Mouse (Mus musculus) limb, embryonic 14.5 days (tissue): ENCODE measurements around the gene Camk2b. TPM values are rescaled to one million over a fixed set of nuclear protein-coding genes. Genes with fewer than 3 reads are reported as not detected.
A peak's percentile ranks its signal among the peaks of the same experiment; 100 is the strongest.

Experiments
- ATAC-seq: fragments of 200-750 bp; cut with Nextera tagmentation; 2 replicates; pipeline ENCODE4 v1.8.0; 2017; ENCODE audit warnings: low read depth, moderate number of reproducible peaks, moderate TSS enrichment; ENCODE audit not compliant: low FRiP score
- DNase-seq: peaks from one replicate; pipeline ENCODE4 v3.0.0-alpha.2; 2015; ENCODE audit warnings: low spot score
- H3K27ac ChIP-seq: fragments of 300-500 bp; sonication (generic); replicated peaks from 2 replicates; pipeline ENCODE4 v1.5.1; 2014; ENCODE audit warnings: low read depth, mild to moderate bottlenecking, low read length, moderate library complexity, mixed read lengths
- H3K27me3 ChIP-seq: fragments of 300-500 bp; sonication (generic); 2 replicates; pipeline ENCODE4 v1.6.1; 2014; ENCODE audit warnings: low read length, mixed read lengths; ENCODE audit not compliant: control insufficient read depth, insufficient read depth
- H3K36me3 ChIP-seq: fragments of 300-500 bp; sonication (generic); 2 replicates; pipeline ENCODE4 v1.6.1; 2014; ENCODE audit warnings: mild to moderate bottlenecking, low read length, moderate library complexity, mixed read lengths; ENCODE audit not compliant: control insufficient read depth, insufficient read depth
- H3K4me1 ChIP-seq: fragments of 300-500 bp; sonication (generic); 2 replicates; pipeline ENCODE4 v1.6.1; 2014; ENCODE audit warnings: antibody characterized with exemption, low read length, mixed read lengths; ENCODE audit not compliant: control insufficient read depth, insufficient read depth
- H3K4me2 ChIP-seq: fragments of 300-500 bp; sonication (generic); replicated peaks from 2 replicates; pipeline ENCODE4 v1.6.1; 2014; ENCODE audit warnings: low read depth, mild to moderate bottlenecking, low read length, moderate library complexity; ENCODE audit not compliant: severe bottlenecking
- H3K4me3 ChIP-seq: fragments of 300-500 bp; sonication (generic); replicated peaks from 2 replicates; pipeline ENCODE4 v1.5.1; 2014; ENCODE audit warnings: low read length
- H3K9ac ChIP-seq: fragments of 300-500 bp; sonication (generic); 2 replicates; pipeline ENCODE4 v1.6.1; 2014; ENCODE audit warnings: mild to moderate bottlenecking, low read depth, low read length, moderate library complexity; ENCODE audit not compliant: severe bottlenecking
- H3K9me3 ChIP-seq: fragments of 300-500 bp; sonication (generic); 2 replicates; pipeline ENCODE4 v1.6.1; 2016; ENCODE audit warnings: low read length; ENCODE audit not compliant: control insufficient read depth
- POLR2A ChIP-seq: fragments of 200-500 bp; IDR thresholded peaks from 2 replicates; pipeline ENCODE4 v1.8.0; 2012; ENCODE audit warnings: inconsistent platforms, mild to moderate bottlenecking, moderate library complexity, borderline replicate concordance; ENCODE audit not compliant: insufficient read depth, insufficient read length; ENCODE audit errors: extremely low read depth
- WGBS: fragments of 180-500 bp; shearing (Covaris S2); extraction: QIAGEN DNeasy Blood & Tissue Kit; methylation state at CpG from one replicate; pipeline ENCODE4 v1.1.7; 2014; 5-methylcytosine and 5-hydroxymethylcytosine counted together
- polyA plus RNA-seq, 2 experiments: library from polyadenylated mRNA; depleted of rRNA in 1 of 2; stranded (reverse) in 1 of 2; unstranded in 1 of 2; fragments of >200 nt; fragmentation: Nextera tagmentation in 1 of 2; extraction: Ambion mirVana in 1 of 2; gene quantifications; 2 replicates each; pipeline versions ENCODE4 v1.2.1 to v1.2.3; 2012 to 2014

Camk2b gene
- polyA plus RNA-seq (2012; rRNA removed), result 3.1 and 3.5 TPM in 2 replicates
- 1.5 TPM in 2 replicates for polyA plus RNA-seq (2014; fragmentation: Nextera tagmentation; extraction: Ambion mirVana)

GRCm38 (mm10) chr11:6066176-6066575, at the start of gene Camk2b:
TSS of gene Camk2b (minus strand) at chr11:6066362.
- peak within 1 kb of the TSS; percentile 44; the same call in 1 of the 2 replicates for H3K9ac ChIP-seq

DNA sequence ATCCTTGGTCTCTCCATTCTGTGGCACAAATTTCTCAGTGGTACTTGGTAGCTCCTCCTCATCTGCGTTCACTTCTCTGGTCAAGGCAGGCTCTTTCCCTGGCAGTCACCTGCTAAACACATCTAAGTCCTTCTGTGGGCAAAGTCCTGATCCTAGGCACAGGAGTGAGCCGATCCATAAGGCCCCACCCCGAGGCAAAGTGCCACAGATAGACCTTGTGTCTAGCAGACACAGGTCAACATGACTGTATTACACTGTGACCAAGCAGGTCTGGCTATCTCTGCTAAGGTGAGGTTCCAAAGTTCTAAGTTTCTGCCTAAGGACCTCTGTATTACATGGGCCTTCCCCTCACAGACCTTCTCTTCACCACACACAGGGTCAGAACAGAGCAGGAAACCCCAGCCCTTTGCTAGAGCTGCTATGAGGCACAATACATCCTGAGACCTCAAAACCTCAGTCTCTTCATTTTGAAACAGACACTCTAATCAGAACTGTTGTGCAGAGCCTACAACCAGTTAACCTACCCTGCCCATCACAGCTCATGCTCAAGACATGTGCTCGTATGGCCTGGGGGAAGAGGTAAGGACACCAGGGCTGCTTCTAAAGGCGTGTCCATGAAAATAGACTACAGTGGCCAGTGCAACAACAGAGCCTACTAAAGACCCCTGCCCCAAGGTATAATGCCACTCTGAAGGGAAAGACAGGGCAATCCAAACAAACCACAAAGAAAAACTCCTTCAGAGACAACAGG, 45.7 kb upstream of the Camk2b start:
- Histone ChIP-seq H3K27me3 (no peaks in the 10 kb centered on the region), H3K4me1 (no peaks in the 10 kb centered on the region), H3K4me2 (no peak overlapping the region), H3K36me3 (peaks cover 58% of the 10 kb centered on the region), H3K9ac (no peak overlapping the region), H3K27ac (no peak overlapping the region), H3K9me3 (no peaks in the 10 kb centered on the region), H3K4me3 (no peak overlapping the region)
- no peak for DNase-seq
- ATAC-seq, result no peak
- 93% methylated on average over 5 of the region's 5 CpGs for WGBS
- no peak for TF ChIP-seq POLR2A

More at GRCm38 (mm10) chr11:6066176-6066575, at the start of gene Camk2b:
- Histone ChIP-seq H3K4me3 (peak within 1 kb of the TSS; percentile 55), H3K27ac (no peak within 1 kb of the TSS), H3K9me3 (no peaks in the 10 kb centered on the region), H3K4me1 (peaks cover 5% of the 10 kb centered on the region; the same call in 1 of the 2 replicates), H3K36me3 (no peaks in the 10 kb centered on the region), H3K4me2 (peak within 1 kb of the TSS; percentile 94), H3K27me3 (peaks cover 78% of the 10 kb centered on the region)
- no peak for DNase-seq
- TF ChIP-seq POLR2A, result no peak
- ATAC-seq, result no peak
- 21% methylated on average over 6 of the region's 6 CpGs for WGBS

DNA sequence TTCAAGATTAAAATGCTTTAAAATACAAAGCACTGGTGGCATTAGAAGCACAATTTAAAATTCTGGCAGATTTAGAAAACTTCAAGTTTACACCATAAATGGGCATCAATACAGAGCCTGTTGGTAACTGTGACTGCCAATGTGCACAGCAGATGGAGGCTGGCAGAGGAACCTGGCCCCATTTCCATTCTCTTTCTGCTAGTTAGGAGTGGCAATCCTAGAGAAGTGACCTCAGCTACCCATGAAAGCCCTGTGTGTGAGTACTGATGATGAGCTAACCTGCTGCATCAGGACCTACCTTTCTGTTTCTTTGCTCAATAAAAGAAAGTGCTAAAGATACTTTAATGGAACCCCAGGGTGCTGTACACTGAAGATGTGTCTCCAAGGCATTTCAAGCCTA, 43.8 kb upstream of the Camk2b start:
- no peak for DNase-seq

DNA sequence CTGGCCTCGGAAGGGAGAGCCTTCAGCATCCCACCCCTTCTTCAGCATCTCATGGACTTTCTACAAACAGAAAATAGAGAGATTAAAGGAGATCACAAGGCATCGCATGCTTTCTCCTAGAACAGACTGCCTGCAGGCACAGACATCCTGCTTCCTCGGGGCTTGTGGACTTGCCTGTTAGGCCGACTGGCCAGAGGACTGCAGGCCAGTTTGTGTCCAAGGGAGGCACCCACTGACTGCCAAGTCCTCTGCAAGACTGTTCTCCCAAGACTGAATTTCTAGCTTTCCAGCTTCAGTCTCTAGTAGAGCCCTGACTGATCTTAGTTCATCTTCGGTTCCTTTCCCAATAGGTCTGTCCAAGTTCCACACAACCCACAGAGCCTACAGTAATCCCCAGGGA, 42.1 kb upstream of the Camk2b start:
- no peak for ATAC-seq
- H3K4me1 ChIP-seq, result no peaks in the 10 kb centered on the region

More for the DNA sequence above, 43.8 kb upstream of the Camk2b start:
- no peak overlapping the region for H3K4me2 ChIP-seq
- no peaks in the 10 kb centered on the region for H3K9me3 ChIP-seq
- H3K4me3 ChIP-seq, result no peak overlapping the region
- TF ChIP-seq POLR2A, result no peak
- H3K9ac ChIP-seq, result no peak overlapping the region
- no peaks in the 10 kb centered on the region for H3K4me1 ChIP-seq
- H3K27me3 ChIP-seq, result no peaks in the 10 kb centered on the region
- H3K36me3 ChIP-seq, result peaks cover 72% of the 10 kb centered on the region
- ATAC-seq, result no peak
- H3K27ac ChIP-seq, result no peak overlapping the region

DNA sequence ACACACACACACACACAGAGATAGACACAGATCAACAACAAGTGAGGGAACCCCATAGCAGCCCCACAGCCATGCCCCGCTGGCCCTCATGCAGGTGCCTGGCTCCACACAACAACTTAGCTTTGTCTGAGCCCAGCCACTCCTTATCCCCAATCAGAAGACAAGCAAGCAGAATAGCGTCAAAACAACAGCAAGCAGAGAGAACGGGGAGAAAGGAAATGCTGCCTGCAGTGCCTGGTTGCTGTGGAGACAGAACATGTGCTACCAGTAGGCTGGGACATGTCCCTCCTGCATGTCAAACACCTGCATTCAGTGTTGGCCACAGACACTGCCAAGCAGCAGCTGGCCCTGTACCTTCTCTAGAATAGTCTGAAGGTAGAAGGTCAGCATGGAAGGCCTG, 41.6 kb upstream of the Camk2b start:
- peaks cover 67% of the 10 kb centered on the region for H3K36me3 ChIP-seq
- no peak for DNase-seq
- H3K9me3 ChIP-seq, result no peaks in the 10 kb centered on the region
- no peak for TF ChIP-seq POLR2A
- no peaks in the 10 kb centered on the region for H3K27me3 ChIP-seq
- H3K4me3 ChIP-seq, result no peak overlapping the region
- no peak for ATAC-seq
- 91% methylated on average over 3 of the region's 3 CpGs for WGBS
- H3K9ac ChIP-seq, result no peak overlapping the region
- no peaks in the 10 kb centered on the region for H3K4me1 ChIP-seq
- no peak overlapping the region for H3K27ac ChIP-seq
- H3K4me2 ChIP-seq, result no peak overlapping the region

More for the DNA sequence above, 42.1 kb upstream of the Camk2b start:
- no peak for TF ChIP-seq POLR2A
- no peak overlapping the region for H3K9ac ChIP-seq
- no peaks in the 10 kb centered on the region for H3K27me3 ChIP-seq
- peaks cover 73% of the 10 kb centered on the region for H3K36me3 ChIP-seq
- H3K9me3 ChIP-seq, result no peaks in the 10 kb centered on the region
- H3K27ac ChIP-seq, result no peak overlapping the region
- H3K4me3 ChIP-seq, result no peak overlapping the region
- 89% methylated on average over 5 of the region's 5 CpGs for whole genome bisulfite sequencing
- no peak overlapping the region for H3K4me2 ChIP-seq
- no peak for DNase-seq
